ENCODE assay signal across 9 mouse cellular contexts in genomic region chr2:165547410-165547809, GRCm38 (mm10). TPM values are rescaled to one million over a fixed set of nuclear protein-coding genes. Genes with fewer than 3 reads are reported as not detected.
DNase-seq lines count a peak whose midpoint lies in the region; ATAC-seq and TF ChIP-seq lines count a peak whose summit lies in the region.
"Had no signal": no experiment of that assay in that cellular context is flagged by ENCODE, and none has a peak within 500 bp of the region (broad histone marks: within the 10 kb centered on the region; RNA-seq: fewer than 3 reads in every experiment).

No protein-coding gene starts in this region.

- DNase-seq in gastrocnemius, adult 2 months: peak; percentile 57
- no peak for DNase-seq in gastrocnemius, postnatal 36 days
- DNase-seq in urinary bladder, postnatal 14 days (ENCODE audit: low spot score): peak; percentile 62
- DNase-seq in urinary bladder, postnatal 10 days (ENCODE audit: low spot score): no peak
- peak; percentile 87 for DNase-seq in embryonic facial prominence, embryonic 11.5 days (ENCODE audit: low spot score)
- DNase-seq in left cerebral cortex, postnatal 25 days (ENCODE audit: low spot score in 2 of 2): peak; percentile 15 to 49
- DNase-seq in skeletal muscle tissue, adult 2 months (ENCODE audit: low read depth, low spot score): peak; percentile 19
- DNase-seq in spleen, adult 18-20 months: no peak

- no peak for TF ChIP-seq CTCF in gastrocnemius, adult 2 months (IDR thresholded peaks at IDR 0.05)

- H3K27ac ChIP-seq in gastrocnemius, adult 2 months: no peak overlapping the region
- no peak overlapping the region for H3K27ac ChIP-seq in embryonic facial prominence, embryonic 11.5 days (replicated peaks; ENCODE audit: low read depth, low read length)
- H3K27ac ChIP-seq: layer of hippocampus, adult 2 months had no signal

- 57% methylated on average over 9 of the region's 9 CpGs for WGBS in embryonic facial prominence, embryonic 11.5 days

- intact Hi-C loops in gastrocnemius, adult 2 months (cut with DNase I): no loop called here
- intact Hi-C loops in gastrocnemius, postnatal 36 days (cut with DNase I): no loop called here
- intact Hi-C loops in left cerebral cortex, postnatal 25 days (cut with DNase I): no loop called here

- H3K27me3 ChIP-seq in embryonic facial prominence, embryonic 11.5 days (ENCODE audit: control insufficient read depth, insufficient read depth, low read length): no peaks in the 10 kb centered on the region

- H3K9ac ChIP-seq in embryonic facial prominence, embryonic 11.5 days (replicated peaks; ENCODE audit: low read length): no peak overlapping the region

- no peaks in the 10 kb centered on the region for H3K9me3 ChIP-seq in embryonic facial prominence, embryonic 11.5 days (replicated peaks; ENCODE audit: control insufficient read depth, low read length)

- no peak overlapping the region for H3K4me2 ChIP-seq in embryonic facial prominence, embryonic 11.5 days (ENCODE audit: low read depth, low read length)

- no peak overlapping the region for H3K4me3 ChIP-seq in gastrocnemius, adult 2 months
- no peak overlapping the region for H3K4me3 ChIP-seq in embryonic facial prominence, embryonic 11.5 days (ENCODE audit: low read depth, low read length)
- H3K4me3 ChIP-seq: layer of hippocampus, adult 2 months had no signal

- H3K36me3 ChIP-seq in embryonic facial prominence, embryonic 11.5 days (replicated peaks; ENCODE audit: control insufficient read depth, insufficient read depth, low read depth, low read length): no peaks in the 10 kb centered on the region

- no peaks in the 10 kb centered on the region; the same call in none of the 2 replicates for H3K4me1 ChIP-seq in embryonic facial prominence, embryonic 11.5 days (ENCODE audit: control insufficient read depth, insufficient read depth, low read length)

- no peak for ATAC-seq in embryonic facial prominence, embryonic 11.5 days (replicated peaks; ENCODE audit: insufficient number of reproducible peaks, low FRiP score, low TSS enrichment, low read depth)

RNA-seq across cellular contexts. Expression of gene Slc2a10, which starts 43.8 kb away (rescaled TPM):
- 1 to 10 TPM in 1 of 2 experiments, under 1 TPM in 1; 0.89 to 1.6 TPM for total RNA-seq in gastrocnemius, adult 2 months (2021)
- 1 to 10 TPM; 1.3 to 1.4 TPM for total RNA-seq in gastrocnemius, postnatal 36 days (2021)
- 2.8 and 3.8 TPM in 2 replicates for polyA plus RNA-seq in embryonic facial prominence, embryonic 11.5 days (2014; fragmentation: Nextera tagmentation; extraction: Ambion mirVana)
- total RNA-seq in left cerebral cortex, postnatal 25 days (2021): under 1 TPM; 0.78 to 0.83 TPM

RNA-seq across cellular contexts. Expression of gene Eya2, which starts 47.4 kb away (rescaled TPM):
- total RNA-seq in gastrocnemius, adult 2 months (2021): 1 to 10 TPM; 3.0 to 5.8 TPM
- total RNA-seq in gastrocnemius, postnatal 36 days (2021): 1 to 10 TPM; 3.2 TPM
- 27.2 and 32.0 TPM in 2 replicates for polyA plus RNA-seq in embryonic facial prominence, embryonic 11.5 days (2014; fragmentation: Nextera tagmentation; extraction: Ambion mirVana)
- total RNA-seq in left cerebral cortex, postnatal 25 days (2021): 1 to 10 TPM; 3.5 to 3.6 TPM

RNA-seq across cellular contexts. Expression of gene Trp53rka, which starts 54.3 kb away (rescaled TPM):
- 10 to 100 TPM; 10.7 to 11.6 TPM for total RNA-seq in gastrocnemius, adult 2 months (2021)
- total RNA-seq in gastrocnemius, postnatal 36 days (2021): 1 to 10 TPM; 7.4 to 9.4 TPM
- polyA plus RNA-seq in embryonic facial prominence, embryonic 11.5 days (2014; fragmentation: Nextera tagmentation; extraction: Ambion mirVana): 47.0 and 54.3 TPM in 2 replicates
- 10 to 100 TPM; 20.4 to 20.9 TPM for total RNA-seq in left cerebral cortex, postnatal 25 days (2021)

Comparison
In these comparisons a context has a peak if more than half of its experiments do, and no peak if none do; other contexts are left out.
1. DNase-seq: peak in gastrocnemius, adult 2 months (single experiment), urinary bladder, postnatal 14 days (single experiment), embryonic facial prominence, embryonic 11.5 days (single experiment), left cerebral cortex, postnatal 25 days (2 of 2) and skeletal muscle tissue, adult 2 months (single experiment); none in gastrocnemius, postnatal 36 days (0 of 2), urinary bladder, postnatal 10 days (single experiment) and spleen, adult 18-20 months (0 of 2).